Mouse (Mus musculus) lung, adult 18-20 months (tissue): ENCODE data around the gene Dcaf11.

Experiments used
- DNase-seq, 2 experiments: peaks; one replicate each; pipeline ENCODE4 v3.0.0; 2022; ENCODE audit warnings: mixed read lengths in 2 of 2

The Dcaf11 gene

DNA sequence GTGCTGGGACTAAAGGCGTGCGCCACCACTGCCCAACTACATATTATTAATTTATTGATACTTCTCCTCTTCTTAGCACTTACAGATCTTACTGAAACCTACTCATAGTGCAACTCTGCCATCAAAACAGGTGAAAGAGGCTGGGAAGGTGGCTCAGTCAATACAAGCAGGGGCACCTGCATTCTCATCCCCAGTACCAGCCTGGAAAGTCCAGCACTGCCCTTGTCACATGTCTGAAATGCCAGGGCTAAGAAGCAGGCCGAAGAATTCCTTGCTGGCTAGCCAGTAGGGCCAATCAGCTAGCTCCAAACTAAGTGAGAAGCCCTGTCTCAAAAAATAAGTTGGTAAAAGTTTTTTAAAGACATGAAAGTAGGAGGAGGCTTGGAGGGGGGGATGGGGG is 2.2 kb upstream of the Dcaf11 start:
- no peak for DNase-seq

DNA sequence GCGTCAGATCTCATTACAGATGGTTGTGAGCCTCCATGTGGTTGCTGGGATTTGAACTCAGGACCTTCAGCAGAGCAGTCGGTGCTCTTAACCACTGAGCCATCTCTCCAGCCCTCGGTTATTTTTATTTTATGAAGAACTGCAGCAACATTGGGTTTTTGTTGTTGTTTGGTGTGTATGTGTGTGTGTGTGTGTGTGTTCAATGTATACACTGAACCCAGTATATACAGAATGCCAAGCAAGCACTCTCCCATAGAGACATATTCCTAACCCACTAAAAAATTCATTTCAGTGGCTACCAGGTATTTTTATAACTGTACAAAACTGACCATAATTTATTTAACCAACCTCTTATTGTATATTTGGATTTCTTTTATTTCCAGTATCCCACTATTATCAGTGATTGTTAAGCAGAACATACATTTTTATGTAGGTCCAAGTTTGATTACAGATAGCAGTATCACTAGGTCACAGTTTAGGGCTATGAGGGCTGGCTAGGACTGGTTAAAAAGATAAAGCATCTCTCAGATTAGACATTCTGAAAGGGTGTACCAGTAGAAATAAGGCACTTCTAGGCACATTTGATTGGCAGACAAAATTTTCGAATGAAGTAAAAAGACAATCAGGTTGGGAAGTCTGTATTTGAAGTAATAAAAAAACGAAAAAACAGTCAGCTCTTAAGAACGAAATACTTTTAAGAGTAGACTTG is 912 bp upstream of the Dcaf11 start:
- no peak for DNase-seq

DNA sequence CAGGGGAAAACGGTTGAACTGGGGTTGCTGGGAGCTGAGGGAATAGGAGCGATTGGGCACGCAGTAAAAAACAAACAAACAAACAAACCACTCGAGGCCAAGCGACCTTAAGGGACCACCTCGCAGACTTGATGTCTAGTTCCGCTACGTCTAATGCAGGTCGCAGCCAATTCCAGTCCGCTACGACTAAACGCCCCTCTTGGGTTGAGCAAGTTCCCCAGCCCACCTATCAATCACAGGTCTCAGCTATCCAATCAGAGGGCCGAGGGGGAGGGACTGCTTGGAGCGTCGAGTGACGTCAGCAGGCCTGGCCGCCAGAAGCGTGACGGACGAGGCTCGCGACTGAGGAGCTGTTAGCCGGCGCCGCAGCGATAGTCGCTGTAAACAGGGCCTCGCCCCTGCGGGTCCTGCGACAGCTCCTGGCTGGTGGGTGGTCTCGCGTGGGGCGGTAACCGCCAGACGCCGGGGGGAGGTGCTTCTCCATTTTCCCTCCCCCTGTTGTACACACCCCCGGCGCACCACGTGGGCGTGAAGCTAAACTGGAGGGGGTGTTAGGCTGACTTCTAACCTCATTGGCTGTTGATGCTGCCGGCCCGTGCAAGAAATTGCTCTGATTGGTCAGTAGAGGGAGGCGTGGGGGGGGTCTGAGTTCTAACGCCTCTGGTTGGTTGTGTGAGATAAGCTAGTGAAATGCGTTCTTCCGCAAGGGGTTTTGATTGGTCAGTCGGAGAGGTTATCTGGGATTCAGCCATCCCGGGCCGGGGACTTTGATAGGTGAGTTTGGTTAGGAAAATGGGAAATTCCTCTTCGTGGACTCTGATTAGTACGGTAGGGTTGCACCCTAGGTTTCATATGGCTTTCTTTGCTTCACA is 632 bp downstream of the Dcaf11 start, which contains the start of gene A730061H03Rik:
Gene A730061H03Rik, minus strand, starts transcription at position 205 of the 872 bp plus-strand sequence.
- peak; percentile 99 for DNase-seq

DNA sequence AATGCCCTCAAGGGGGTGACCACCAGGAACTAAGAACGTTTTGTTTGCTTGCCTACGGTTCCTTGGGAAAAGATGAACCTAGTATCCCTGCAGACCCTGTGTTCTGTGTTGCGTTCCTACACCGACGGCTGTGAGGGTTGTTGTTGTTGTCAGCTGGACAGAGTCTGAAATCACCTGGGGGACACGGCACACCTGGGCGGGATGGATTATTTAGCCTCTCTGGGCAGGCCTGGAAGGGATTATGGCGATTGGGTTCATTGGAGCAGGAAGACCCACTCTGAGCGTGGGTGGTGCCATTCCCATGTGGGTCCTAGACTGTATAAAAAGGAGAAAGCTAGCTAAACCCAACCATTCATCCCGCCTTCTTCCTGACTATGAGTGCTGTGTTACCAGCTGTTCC is 2.1 kb downstream of the Dcaf11 start:
- DNase-seq, result no peak

DNA sequence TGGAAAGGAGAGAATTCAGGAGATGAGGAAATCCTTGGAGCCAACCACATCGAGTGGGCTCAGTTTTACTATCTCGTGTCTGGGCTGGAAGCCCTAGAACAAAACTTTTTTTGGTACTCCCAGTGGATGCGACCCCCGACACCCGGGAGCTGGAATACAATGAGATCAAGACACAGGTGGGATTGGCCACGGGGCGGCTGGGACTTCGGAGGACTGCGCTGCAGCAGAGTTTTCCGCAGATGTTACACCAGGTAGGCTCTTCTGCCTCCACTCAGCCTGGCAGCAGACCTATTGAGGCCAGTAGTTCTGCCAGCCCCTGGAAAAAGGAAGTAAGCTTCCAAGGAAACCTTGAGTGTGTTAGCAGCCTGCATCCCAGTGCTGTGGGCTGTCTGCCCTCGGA is 3.4 kb downstream of the Dcaf11 start:
- no peak for DNase-seq

DNA sequence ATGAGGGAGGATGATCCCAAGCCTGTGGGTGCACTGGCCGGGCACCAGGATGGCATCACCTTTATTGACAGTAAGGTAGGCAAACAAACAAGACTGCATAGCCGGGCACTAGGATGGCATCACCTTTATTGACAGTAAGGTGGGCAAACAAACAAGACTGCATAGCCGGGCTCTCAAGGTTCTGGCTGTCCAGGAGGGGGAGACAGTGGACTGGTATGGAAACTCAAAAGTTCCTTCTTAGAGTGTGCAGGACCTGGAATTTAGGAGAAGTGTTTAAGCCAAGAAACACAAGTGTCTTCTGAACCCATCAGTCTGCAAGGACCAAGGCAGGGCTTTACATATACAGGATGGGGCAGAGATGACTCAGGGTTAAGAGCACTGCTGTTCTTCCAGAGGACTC is 5.9 kb downstream of the Dcaf11 start:
- DNase-seq, result no peak

DNA sequence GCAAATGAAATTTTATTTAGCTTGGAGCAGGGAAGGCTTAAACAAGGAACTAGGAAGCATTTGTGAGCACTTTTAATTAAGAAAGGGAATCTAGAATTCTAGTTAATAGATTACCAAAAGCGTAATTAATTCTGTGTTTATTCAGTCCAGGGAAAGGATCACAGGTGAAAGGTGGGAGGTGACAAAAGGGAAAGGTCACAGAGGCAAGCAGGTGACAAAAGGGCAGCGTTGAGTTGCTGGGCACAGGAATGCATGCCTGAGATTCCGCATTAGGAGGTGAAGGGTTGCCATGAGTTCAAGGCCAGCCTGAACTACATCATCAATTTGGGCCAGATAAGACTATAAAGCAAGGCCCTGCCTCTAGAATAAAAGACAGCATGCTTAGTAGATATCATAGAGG is 7.7 kb downstream of the Dcaf11 start:
- no peak for DNase-seq

DNA sequence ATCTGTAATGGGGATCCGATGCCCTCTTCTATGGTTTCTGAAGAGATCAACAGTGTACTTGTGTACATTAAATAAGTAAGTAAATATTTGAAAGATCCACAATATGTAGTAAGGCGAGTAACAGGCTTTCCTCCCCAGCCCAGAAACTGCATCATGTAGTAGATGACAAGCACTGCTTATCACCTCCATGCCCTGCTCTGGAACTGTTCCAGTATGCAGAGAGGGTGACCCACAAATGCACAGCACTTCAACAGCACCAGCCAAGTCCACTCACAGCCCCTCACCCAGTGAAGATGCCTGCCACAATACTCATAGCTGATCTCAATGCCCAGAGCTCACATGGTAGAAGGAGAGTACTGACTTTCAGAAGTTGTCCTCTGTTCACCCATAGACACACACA is 10.8 kb downstream of the Dcaf11 start:
- DNase-seq, result no peak

DNA sequence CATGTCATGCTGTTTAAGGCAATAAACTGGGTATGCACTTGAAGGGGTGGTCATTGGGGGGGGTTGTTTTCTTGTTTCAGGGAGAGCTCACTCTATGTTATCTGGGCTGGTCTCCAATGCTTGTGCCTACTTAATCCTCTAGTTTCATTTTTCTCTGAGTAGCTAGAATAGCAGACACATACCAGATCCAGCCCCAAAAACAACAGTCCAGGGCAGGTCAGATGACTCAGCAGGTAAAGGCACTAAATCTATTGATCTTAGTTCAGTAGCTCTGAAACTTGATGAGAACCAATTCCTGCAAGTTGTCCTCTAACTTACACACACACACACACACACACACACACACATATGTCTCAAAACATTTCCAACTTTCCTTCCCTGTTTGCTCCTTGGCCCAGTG is 12.0 kb downstream of the Dcaf11 start:
- DNase-seq, result no peak

DNA sequence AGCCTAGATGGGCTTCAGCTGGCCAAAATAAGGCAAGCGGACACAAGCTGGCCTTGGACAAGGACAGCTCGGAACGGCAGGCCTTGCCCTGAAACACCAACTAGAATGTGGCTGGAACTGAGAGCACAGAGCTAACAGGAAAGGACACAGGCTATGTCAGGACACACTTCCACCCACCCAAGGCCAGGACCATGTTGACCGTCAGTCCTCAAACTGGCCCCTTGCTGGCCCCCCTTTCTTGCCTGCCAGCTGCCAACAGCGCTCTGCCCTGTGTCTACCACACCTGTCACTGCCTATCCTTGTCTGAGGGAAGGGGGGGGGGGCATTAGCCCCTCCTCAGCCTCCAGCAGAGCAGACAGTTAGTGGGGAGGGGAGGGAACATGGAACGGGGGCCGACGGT is 15.5 kb downstream of the Dcaf11 start, which contains the start of gene Fitm1:
Gene Fitm1, plus strand, starts transcription at position 316 of the 400 bp plus-strand sequence.
- no peak for DNase-seq

DNA sequence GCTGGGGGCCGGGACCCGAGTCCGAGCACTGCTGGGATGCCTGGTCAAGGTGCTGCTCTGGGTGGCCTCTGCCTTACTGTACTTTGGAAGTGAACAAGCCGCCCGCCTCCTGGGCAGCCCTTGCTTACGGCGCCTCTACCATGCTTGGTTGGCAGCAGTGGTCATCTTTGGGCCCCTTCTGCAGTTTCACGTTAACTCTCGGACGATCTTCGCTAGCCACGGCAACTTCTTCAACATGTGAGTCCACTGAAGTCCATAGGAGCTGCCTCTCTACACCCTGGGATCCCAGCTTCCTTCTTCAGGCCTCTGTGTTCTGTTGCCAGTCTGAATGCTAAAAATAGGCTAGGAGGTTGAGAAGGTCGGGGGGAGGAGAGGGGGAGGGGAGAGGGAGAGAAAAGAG is 15.9 kb downstream of the Dcaf11 start:
- DNase-seq, result no peak

DNA sequence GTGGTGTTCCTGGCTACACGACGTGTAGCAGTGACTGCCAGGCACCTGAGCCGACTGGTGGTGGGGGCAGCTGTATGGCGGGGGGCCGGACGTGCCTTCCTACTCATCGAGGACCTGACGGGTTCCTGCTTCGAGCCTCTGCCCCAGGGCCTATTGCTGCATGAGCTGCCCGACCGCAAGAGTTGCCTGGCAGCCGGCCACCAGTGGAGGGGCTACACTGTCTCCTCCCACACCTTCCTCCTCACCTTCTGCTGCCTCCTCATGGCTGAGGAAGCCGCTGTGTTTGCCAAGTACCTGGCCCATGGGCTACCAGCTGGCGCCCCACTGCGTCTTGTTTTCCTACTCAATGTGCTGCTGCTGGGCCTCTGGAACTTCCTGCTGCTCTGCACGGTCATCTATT is 16.6 kb downstream of the Dcaf11 start:
- DNase-seq, result peak; percentile 76 to 80

DNA sequence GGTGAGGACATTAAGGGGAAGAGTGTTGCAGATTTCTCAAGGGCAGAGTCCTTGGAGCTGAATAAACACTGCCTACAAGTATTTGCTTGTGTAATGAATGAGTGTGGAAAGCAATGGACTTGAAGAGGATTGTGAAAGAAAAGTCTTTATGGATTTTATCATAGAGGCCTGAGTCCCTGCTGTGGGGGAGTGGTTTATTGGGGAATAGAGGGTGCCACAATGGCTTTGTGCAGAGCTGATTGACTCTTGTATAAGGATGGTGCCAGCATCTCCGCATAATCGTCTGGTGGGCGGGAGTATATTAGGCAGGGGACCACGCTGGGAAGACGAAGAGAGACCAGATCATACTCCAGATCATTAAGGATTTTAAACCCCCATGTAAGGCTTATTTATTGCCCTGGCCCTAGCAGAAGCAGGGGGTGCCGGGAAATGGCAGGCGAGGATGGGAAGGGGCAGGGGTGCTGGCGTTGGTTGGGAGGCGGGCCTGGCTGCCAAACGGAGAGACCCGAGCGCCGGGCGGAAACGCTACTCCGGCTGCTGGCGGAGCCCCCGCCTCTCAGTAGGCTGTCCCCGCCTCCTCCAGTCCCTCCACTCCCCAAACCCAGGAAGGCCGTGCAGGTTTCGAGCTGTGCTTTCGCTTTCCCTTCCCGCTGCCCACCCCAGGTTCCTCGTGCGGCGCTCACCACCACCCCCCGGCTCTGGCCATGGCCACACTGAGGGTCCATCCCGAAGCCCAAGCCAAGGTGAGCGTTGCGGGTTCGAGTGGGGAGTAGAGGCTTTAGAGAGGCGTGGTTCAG is 18.3 kb downstream of the Dcaf11 start, which contains the start of gene Psme1:
Gene Psme1, plus strand, starts transcription at position 253 of the 797 bp plus-strand sequence.
- peak; percentile 90 to 91 for DNase-seq

DNA sequence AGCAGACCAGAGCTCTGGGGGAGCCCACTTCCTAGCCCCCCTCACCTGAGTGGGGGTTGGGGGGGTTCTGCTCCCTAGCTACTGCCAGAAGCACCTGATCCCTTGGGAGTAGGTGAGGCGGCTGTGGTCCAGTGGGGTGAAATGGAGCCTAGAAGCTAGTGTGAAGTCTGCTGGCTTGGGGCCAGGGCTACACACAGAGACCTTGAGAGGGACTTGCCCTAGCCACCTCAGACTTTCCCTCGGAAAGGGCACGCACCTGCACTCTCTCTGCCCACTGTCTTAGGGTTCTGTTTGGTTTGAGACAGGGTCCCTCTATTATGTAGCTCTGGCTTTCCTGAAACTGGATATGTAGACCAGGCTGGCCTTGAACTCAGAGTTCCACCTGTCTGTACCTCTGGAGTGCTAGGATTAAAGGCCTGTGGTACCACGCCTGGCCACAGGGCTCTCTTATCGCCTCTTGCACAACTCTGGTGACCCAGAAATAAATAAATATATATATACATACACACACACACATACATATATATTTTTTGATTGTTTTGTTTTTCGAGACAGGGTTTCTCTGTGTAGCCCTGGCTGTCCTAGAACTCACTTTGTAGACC is 19.0 kb downstream of the Dcaf11 start:
- DNase-seq, result peak; percentile 65 to 69

DNA sequence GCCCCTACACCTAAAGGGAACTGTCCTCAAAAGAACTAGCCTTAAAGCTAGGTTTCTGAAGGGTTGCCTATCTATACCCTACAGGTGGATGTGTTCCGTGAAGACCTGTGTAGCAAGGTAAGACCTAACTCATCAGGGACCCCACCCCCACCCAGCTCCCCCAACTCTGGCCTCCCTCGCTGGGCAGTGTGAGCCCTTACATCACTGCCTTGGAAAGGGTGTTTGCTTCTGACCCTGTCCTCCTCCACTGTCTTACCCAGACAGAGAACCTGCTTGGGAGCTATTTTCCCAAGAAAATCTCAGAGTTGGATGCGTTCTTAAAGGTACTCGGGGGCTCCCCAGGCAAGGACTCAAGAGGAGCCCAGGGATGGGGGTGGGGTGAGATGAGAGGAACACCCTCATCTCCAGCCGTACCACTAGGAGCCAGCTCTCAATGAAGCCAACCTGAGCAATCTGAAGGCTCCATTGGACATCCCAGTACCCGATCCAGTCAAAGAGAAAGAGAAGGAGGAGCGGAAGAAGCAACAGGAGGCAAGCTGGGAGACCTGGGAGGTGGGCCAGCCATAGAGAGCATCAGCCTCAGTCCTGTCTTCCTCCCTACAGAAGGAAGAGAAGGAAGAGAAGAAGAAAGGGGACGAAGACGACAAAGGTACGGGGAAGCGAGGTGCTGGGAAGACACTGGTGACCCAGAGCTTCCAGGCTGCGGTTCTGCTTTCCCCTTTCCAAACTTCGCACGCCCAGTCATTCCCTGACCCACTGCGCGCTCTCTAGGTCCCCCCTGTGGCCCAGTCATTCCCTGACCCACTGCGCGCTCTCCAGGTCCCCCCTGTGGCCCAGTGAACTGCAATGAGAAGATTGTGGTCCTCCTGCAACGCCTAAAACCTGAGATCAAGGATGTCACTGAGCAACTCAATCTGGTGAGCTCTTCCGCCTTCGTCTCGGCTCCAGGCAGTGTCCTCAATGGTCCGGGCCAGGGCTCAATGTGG is 20.0 kb downstream of the Dcaf11 start:
- no peak for DNase-seq

DNA sequence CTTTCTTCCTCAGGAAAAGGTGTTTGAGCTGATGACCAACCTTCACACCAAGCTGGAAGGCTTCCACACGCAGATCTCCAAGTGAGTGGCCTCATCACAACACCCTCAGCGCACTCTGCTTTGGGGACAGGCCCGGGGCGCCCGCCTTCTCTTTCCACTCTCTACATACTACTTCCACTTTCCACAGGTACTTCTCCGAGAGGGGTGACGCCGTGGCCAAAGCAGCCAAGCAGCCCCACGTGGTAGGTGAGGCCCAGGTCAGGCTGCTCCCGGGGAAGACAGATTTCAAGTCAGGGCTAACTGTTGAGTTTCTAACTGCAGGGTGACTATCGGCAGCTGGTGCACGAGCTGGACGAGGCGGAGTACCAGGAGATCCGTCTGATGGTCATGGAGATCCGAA is 20.9 kb downstream of the Dcaf11 start:
- no peak for DNase-seq

DNA sequence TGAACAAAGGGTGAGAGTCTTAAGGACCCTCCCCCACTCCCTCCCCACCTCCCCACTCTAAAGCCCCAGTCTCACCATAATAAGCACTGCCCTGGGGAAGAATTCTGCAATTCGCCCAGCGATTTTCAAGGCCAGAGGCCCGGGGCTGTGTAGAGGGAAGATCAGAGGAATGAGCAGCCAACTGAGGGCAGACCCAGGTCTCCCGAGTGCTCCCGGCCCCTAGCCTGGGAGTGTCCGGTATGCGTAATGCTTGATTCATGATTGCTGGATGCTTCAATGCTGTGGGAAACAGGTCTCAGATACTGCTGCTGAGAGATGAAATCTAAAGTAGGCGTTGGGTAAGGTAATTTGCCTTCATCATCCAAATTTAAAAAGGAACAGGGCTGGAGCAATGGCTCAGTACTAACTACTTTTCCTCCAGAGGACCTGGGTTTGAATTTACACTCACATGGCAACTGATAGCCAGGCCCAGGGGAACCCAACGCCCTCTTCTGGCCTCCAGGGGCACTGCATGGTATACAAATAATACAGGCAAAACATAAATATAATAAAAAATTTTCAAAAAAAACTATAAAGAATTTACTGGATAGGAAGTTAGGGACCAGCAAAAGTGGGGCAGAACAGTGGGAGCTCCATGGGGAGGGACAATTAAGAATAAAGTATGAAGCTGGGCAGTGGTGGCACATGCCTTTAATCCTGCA is 22.3 kb downstream of the Dcaf11 start:
- no peak for DNase-seq

DNA sequence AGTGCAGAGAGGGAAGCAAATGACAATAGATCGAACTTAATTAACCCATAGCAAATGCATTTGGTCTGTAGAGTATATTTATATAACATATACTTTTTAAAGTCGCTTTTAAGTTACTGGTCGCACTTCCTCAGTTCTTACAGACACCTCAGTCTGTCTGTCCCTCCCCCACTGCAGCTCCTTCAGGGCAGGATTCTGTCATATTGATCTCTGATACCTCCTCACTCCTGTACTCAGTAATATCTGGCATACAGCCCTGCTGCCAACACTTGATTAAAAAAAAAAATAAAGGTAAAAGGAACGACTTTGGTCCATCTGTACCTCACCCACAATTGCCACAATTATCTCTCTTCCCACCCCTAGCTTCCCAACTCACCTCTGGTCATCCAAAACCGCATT is 24.5 kb downstream of the Dcaf11 start:
- no peak for DNase-seq

DNA sequence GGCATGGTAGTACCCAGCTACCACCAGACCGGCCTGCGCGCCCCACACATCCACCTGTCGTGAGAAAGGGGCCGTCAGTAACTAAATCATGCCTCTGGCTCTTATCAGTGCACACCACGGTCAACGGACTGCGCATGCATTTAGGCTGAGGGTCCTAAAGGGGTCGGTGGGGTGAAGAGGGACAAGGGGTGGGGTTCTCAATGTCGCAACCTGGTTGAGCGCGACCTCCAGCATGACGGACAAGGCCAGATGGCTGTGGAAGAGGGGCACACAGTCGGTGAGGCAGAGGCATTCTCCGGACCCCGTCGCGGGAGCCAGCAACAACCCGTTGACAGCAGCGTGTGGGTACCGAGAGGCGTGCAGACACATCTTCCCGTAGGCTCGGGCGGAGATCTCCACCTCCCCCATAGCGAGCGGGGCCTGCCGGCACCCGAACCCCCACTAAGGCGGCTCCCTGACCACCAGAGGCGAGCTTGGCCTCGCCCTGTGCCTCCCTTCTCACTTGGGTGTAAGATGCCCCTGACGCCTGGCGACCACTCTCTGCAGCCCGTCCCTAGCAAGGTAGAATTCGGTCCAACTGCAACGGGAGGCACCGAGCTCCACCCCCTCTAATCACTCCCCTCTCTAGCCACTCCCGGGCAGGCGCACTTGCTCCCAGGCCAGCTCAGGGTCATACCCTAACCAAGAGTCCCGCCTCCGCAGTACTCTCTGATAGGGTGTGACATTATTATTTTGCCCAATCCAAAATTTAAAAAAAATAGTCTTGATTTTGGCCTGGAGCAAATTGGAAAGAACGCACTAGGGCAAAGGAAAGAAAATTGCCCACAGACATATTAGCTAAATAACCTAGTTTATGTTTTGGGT is 25.1 kb downstream of the Dcaf11 start, which contains the start of gene Emc9:
Gene Emc9, minus strand, starts transcription at position 601 of the 864 bp plus-strand sequence.
- peak; percentile 88 to 92 for DNase-seq

DNA sequence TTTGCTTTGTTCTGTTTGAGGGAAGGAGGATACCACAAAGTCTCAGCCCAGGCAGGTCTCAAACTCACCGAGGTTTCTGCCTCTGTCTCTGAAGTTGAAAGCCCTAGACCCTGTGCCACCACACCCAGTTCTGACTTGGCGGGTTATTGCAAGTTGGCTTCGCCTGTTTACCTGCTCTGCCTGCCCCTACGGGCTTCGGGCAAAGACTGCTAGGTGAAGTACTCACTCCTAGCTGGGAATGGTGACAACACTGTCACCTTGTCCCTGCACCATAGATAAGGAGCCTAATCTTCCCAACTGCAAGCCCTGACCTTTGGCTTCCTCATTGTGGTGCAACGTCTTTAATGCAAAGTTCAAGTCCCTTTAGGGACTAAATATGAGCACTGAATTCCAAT is 25.8 kb downstream of the Dcaf11 start:
- DNase-seq, result no peak
